Mouse (Mus musculus): Measurements from ENCODE around the gene Wdr66. TPM values are rescaled to one million over a fixed set of nuclear protein-coding genes. Genes with fewer than 3 reads are reported as not detected.
A peak's percentile ranks its signal among the peaks of the same experiment; 100 is the strongest.

The Wdr66 gene
- total and polyA plus RNA-seq, 3 experiments = 0.21 to 0.34 (median 0.21) TPM

DNA sequence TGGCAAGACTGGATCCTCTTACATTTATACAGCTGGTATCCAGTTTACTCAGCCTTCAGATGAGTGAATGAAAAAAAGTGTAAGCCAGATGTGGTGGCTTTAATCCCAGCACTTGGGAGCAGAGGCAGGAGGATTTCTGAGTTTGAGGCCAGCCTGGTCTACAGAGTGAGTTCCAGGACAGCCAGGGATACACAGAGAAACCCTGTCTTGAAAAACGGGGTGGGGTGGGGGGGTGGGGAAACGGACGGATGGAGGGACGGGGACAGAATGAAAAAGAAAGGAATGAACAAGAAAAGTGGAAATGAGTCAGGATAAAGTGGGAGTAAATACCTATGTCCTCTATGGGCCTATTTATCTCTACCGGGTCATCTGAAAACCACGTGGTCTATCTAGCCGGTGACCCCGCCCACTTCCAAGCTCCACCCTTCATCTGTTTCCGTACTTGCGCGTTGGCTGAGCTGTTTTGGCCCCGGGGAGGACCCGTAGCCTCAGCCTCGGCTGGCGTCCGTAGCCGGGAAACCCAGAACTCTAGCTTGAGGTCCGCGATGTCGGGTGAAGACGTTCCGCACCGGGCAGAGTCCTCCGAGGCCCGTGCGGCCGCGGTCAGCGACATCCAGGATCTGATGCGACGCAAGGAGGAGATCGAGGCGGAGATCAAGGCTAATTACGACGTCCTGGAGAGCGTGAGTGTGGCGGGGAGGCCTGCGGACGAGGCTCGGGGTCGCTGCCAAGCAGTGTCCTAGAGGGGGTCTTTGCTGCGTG lies 24.0 kb upstream of the Wdr66 start:
- in situ Hi-C loops (cut with MboI; ENCODE audit: low pct_ligation_motif_present, low pct_unique_long_range_greater_than_20kb, low sequenced_read_pairs) = loop anchor here (5.0 kb wide), 1 partner anchor 36 kb away; no protein-coding TSS in a partner anchor
- Histone ChIP-seq H3K79me2 (replicated peaks; ENCODE audit: control insufficient read depth, extremely low read depth, insufficient read depth, poor library complexity, severe bottlenecking) (peaks cover 9% of the 10 kb centered on the region; the same call in 1 of the 2 replicates), H3K4me2 (ENCODE audit: insufficient read depth, low read depth, poor library complexity, severe bottlenecking) (peak overlapping the region; percentile 49), H3K4me1 (ENCODE audit: control insufficient read depth in 1 of 2, insufficient read depth in 2 of 2) (peaks cover 0 to 22% of the 10 kb centered on the region in 2 experiments; a peak in 3 of 4 replicates), H3K27me3 (replicated peaks) (no peaks in the 10 kb centered on the region), H3K36me3 (replicated peaks in 1 of 2; ENCODE audit: control insufficient read depth in 1 of 2, insufficient read depth in 1 of 2, low read length in 1 of 2) (peaks cover 0 to 17% of the 10 kb centered on the region in 2 experiments), H3K27ac (ENCODE audit: insufficient read depth, low read depth) (no peak overlapping the region), H3K9me3 (replicated peaks; ENCODE audit: low read length) (no peaks in the 10 kb centered on the region), H3K4me3 (replicated peaks in 1 of 3; ENCODE audit: low read depth in 2 of 3, low read length in 2 of 3, poor library complexity in 1 of 3) (peak overlapping the region; percentile 69 to 95 (median 87)), H3K9ac (ENCODE audit: insufficient read depth, low read depth) (peak overlapping the region; percentile 78)
- dilution Hi-C loops (cut with MboI; ENCODE audit: extremely low pct_ligation_motif_present, extremely low pct_unique_long_range_greater_than_20kb, low sequenced_read_pairs) = no loop called here
- peak; percentile 78 for TF ChIP-seq NELFE (IDR thresholded peaks at IDR 0.05; ENCODE audit: low read depth, low read length)
- TF ChIP-seq USF2 (conservative IDR thresholded peaks at IDR 0.05; ENCODE audit: low read depth, low read length) = peak; percentile 88
- TF ChIP-seq TBP (conservative IDR thresholded peaks at IDR 0.05; ENCODE audit: low read depth, low read length) = peak; percentile 91
- TF ChIP-seq ZNF384 (IDR thresholded peaks at IDR 0.05; ENCODE audit: low read depth, low read length) = no peak
- TF ChIP-seq PAX5 (IDR thresholded peaks at IDR 0.05; ENCODE audit: low read length) = no peak
- TF ChIP-seq EP300 (IDR thresholded peaks at IDR 0.05; ENCODE audit: low read length) = no peak
- peak; percentile 91 for TF ChIP-seq USF1 (IDR thresholded peaks at IDR 0.05; ENCODE audit: low read depth, low read length)
- peak; percentile 88 for TF ChIP-seq HCFC1 (IDR thresholded peaks at IDR 0.05; ENCODE audit: low read depth, low read length)
- no peak for TF ChIP-seq JUND (conservative IDR thresholded peaks at IDR 0.05; ENCODE audit: low read depth, low read length)
- TF ChIP-seq JUN (IDR thresholded peaks at IDR 0.05; ENCODE audit: insufficient read depth, low read depth, low read length) = no peak
- TF ChIP-seq TCF12 (IDR thresholded peaks at IDR 0.05; ENCODE audit: low read depth, low read length) = peak; percentile 80
- TF ChIP-seq RCOR1 (conservative IDR thresholded peaks at IDR 0.05; ENCODE audit: low read depth, low read length) = no peak
- peak; percentile 99 for TF ChIP-seq ELF1 (IDR thresholded peaks at IDR 0.05; ENCODE audit: low read depth, low read length)
- TF ChIP-seq CHD1 (IDR thresholded peaks at IDR 0.05; ENCODE audit: low read depth, low read length) = no peak
- TF ChIP-seq BHLHE40 (IDR thresholded peaks at IDR 0.05; ENCODE audit: low read depth, low read length) = 0 out of 2 replicates have a peak, but pooled peaks have one; percentile 20
- TF ChIP-seq UBTF (IDR thresholded peaks at IDR 0.05; ENCODE audit: low read depth, low read length) = no peak; the same call in 1 of the 2 replicates
- TF ChIP-seq MAX (IDR thresholded peaks at IDR 0.05; ENCODE audit: low read length) = peak; percentile 99
- TF ChIP-seq POLR2AphosphoS2 (IDR thresholded peaks at IDR 0.05; ENCODE audit: low read depth, low read length) = no peak
- peak; percentile 82 for TF ChIP-seq NRF1 (IDR thresholded peaks at IDR 0.05; ENCODE audit: low read depth, low read length)
- peak; percentile 92 for TF ChIP-seq MYC (IDR thresholded peaks at IDR 0.05; ENCODE audit: low read depth, low read length)
- no peak for TF ChIP-seq ZMIZ1 (IDR thresholded peaks at IDR 0.05; ENCODE audit: low read depth, low read length)
- no peak for TF ChIP-seq MAFK (IDR thresholded peaks at IDR 0.05; ENCODE audit: insufficient replicate concordance, low read length)
- TF ChIP-seq ETS1 (conservative IDR thresholded peaks at IDR 0.05; ENCODE audit: low read depth, low read length) = no peak
- TF ChIP-seq SMC3 (IDR thresholded peaks at IDR 0.05; ENCODE audit: low read depth, low read length) = no peak
- no peak for TF ChIP-seq E2F4 (IDR thresholded peaks at IDR 0.05; ENCODE audit: insufficient replicate concordance, low read depth, low read length)
- peak; percentile 99 for TF ChIP-seq SIN3A (IDR thresholded peaks at IDR 0.05; ENCODE audit: low read length)
- TF ChIP-seq KAT2A (IDR thresholded peaks at IDR 0.05; ENCODE audit: insufficient replicate concordance, low read length) = peak; percentile 64; the same call in 1 of the 2 replicates
- no peak for TF ChIP-seq RAD21 (IDR thresholded peaks at IDR 0.05; ENCODE audit: low read depth, low read length)
- no peak; the same call in 1 of the 2 replicates for TF ChIP-seq CHD2 (IDR thresholded peaks at IDR 0.05; ENCODE audit: low read length)
- no peak for TF ChIP-seq CTCF (conservative IDR thresholded peaks at IDR 0.05 in 1 of 2, IDR thresholded peaks at IDR 0.05 in 1 of 2; ENCODE audit: low read depth in 2 of 2, low read length in 2 of 2)
- peak; percentile 97 for TF ChIP-seq MXI1 (IDR thresholded peaks at IDR 0.05; ENCODE audit: low read depth, low read length)
- TF ChIP-seq MEF2A (IDR thresholded peaks at IDR 0.05; ENCODE audit: borderline replicate concordance, low read depth, low read length) = peak; percentile 69; the same call in 1 of the 2 replicates
- no peak for TF ChIP-seq MAZ (IDR thresholded peaks at IDR 0.05; ENCODE audit: low read depth, low read length)
- no peak for TF ChIP-seq ZC3H11A (IDR thresholded peaks at IDR 0.05; ENCODE audit: low read depth, low read length)
- TF ChIP-seq ZKSCAN1 (IDR thresholded peaks at IDR 0.05; ENCODE audit: borderline replicate concordance, low read depth, low read length) = no peak
- peak; percentile 56; the same call in 1 of the 2 replicates for TF ChIP-seq IRF4 (IDR thresholded peaks at IDR 0.05; ENCODE audit: low read depth, low read length)
- TF ChIP-seq POLR2A (IDR thresholded peaks at IDR 0.05; ENCODE audit: low read depth, low read length) = peak; percentile 83
- TF ChIP-seq GABPA (IDR thresholded peaks at IDR 0.05; ENCODE audit: insufficient replicate concordance, low read depth, low read length) = no peak
- peak; percentile 97 for DNase-seq (ENCODE audit: extremely low read depth)

Data from CH12.LX (cell line).